9 mouse cellular contexts compared by ENCODE assay signal in the genomic region with DNA sequence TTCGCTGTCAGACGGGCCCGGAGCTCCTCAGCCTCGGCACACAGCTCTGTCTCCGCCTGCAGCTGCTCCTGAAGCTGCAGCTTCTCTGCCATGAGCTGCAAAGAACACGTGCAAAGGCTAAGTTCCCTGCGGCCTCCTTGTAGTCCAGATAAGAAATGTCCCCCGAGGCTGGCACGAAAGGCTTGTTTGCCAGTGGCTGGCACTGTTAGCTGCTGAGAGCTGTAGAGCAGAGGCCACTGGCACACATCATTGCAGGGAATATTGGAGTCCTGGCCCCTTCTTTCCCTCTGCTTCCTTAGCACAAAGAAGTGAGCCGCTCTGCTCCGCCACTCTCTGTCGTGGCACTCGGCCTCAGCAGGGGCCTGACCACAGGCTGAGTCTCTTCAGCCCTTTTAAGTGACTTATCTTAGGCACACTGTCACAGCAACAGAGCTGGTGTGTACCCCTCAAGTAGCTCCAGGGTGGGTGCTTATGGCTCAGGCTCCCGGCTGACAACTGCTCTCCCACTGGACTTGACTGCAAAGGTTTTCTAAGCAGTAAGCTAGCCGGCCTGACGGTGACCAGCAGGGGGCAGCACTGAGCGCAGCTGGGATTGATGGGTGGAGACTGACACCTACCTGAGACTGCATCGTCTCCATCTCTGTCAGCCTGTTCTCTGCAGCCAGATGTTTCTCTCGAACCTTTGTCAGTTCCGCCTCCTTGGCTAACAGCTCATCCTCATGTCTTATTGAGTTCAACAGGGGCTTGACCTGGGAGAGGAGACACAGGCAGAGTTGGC. TPM values are rescaled to one million over a fixed set of nuclear protein-coding genes. Genes with fewer than 3 reads are reported as not detected.
DNase-seq lines count a peak whose midpoint lies in the region; ATAC-seq and TF ChIP-seq lines count a peak whose summit lies in the region.
"Had no signal": no experiment of that assay in that cellular context is flagged by ENCODE, and none has a peak within 500 bp of the region (broad histone marks: within the 10 kb centered on the region; RNA-seq: fewer than 3 reads in every experiment).

No protein-coding gene starts in this region.

- TF ChIP-seq CTCF in forebrain, postnatal 0 days (IDR thresholded peaks at IDR 0.05; ENCODE audit: low read depth) = peak; percentile 99

- peak; percentile 82 for DNase-seq in midbrain, embryonic 10.5 days (ENCODE audit: low spot score)
- peak; percentile 77 for DNase-seq in cerebellum, adult 11 months
- DNase-seq in forebrain, postnatal 0 days = peak; percentile 76
- DNase-seq in induced T-regulatory cell, adult 2 months (ENCODE audit: low read depth) = peak; percentile 90
- peak; percentile 91 for DNase-seq in naive thymus-derived CD4-positive, alpha-beta T cell, adult 2 months (ENCODE audit: low read depth)
- peak; percentile 94 for DNase-seq in testis, postnatal 10 days (ENCODE audit: low spot score)

- 73% methylated on average over 20 of the region's 20 CpGs for WGBS in midbrain, embryonic 10.5 days
- WGBS in midbrain, embryonic 16.5 days = 67% methylated on average over 20 of the region's 20 CpGs
- 72% methylated on average over 20 of the region's 20 CpGs for WGBS in forebrain, postnatal 0 days
- 70% methylated on average over 20 of the region's 20 CpGs for WGBS in limb, embryonic 13.5 days

- no peaks in the 10 kb centered on the region for H3K27me3 ChIP-seq in midbrain, embryonic 10.5 days (ENCODE audit: low read depth, poor library complexity, severe bottlenecking)
- no peaks in the 10 kb centered on the region for H3K27me3 ChIP-seq in midbrain, embryonic 16.5 days (ENCODE audit: control insufficient read depth, insufficient read depth, low read depth, low read length)
- H3K27me3 ChIP-seq in forebrain, postnatal 0 days (ENCODE audit: insufficient read depth, low read length) = no peaks in the 10 kb centered on the region
- H3K27me3 ChIP-seq in limb, embryonic 13.5 days = no peaks in the 10 kb centered on the region
- H3K27me3 ChIP-seq: embryonic facial prominence, embryonic 13.5 days had no signal

- no peak overlapping the region for H3K4me3 ChIP-seq in midbrain, embryonic 10.5 days
- H3K4me3 ChIP-seq in midbrain, embryonic 16.5 days (ENCODE audit: low read depth, low read length) = no peak overlapping the region
- H3K4me3 ChIP-seq in forebrain, postnatal 0 days (ENCODE audit: low read depth, low read length) = no peak overlapping the region
- no peak overlapping the region for H3K4me3 ChIP-seq in limb, embryonic 13.5 days
- H3K4me3 ChIP-seq: embryonic facial prominence, embryonic 13.5 days had no signal

- peaks cover 98% of the 10 kb centered on the region for H3K36me3 ChIP-seq in midbrain, embryonic 10.5 days
- H3K36me3 ChIP-seq in midbrain, embryonic 16.5 days (ENCODE audit: control insufficient read depth, insufficient read depth, low read length) = peaks cover 42% of the 10 kb centered on the region
- H3K36me3 ChIP-seq in forebrain, postnatal 0 days (ENCODE audit: insufficient read depth) = peaks cover 85% of the 10 kb centered on the region
- peaks cover 98% of the 10 kb centered on the region for H3K36me3 ChIP-seq in limb, embryonic 13.5 days

- H3K27ac ChIP-seq in midbrain, embryonic 10.5 days (replicated peaks) = no peak overlapping the region
- no peak overlapping the region for H3K27ac ChIP-seq in midbrain, embryonic 16.5 days (ENCODE audit: low read length)
- H3K27ac ChIP-seq in forebrain, postnatal 0 days (ENCODE audit: low read depth, low read length) = no peak overlapping the region
- H3K27ac ChIP-seq in limb, embryonic 13.5 days = no peak overlapping the region
- H3K27ac ChIP-seq: embryonic facial prominence, embryonic 13.5 days had no signal

- H3K9ac ChIP-seq in midbrain, embryonic 16.5 days (ENCODE audit: low read depth, low read length) = no peak overlapping the region
- H3K9ac ChIP-seq in forebrain, postnatal 0 days = no peak overlapping the region
- no peak overlapping the region for H3K9ac ChIP-seq in limb, embryonic 13.5 days
- H3K9ac ChIP-seq: embryonic facial prominence, embryonic 13.5 days had no signal

- H3K4me1 ChIP-seq in midbrain, embryonic 10.5 days = no peaks in the 10 kb centered on the region
- H3K4me1 ChIP-seq in midbrain, embryonic 16.5 days (ENCODE audit: control insufficient read depth, insufficient read depth, low read length) = no peaks in the 10 kb centered on the region
- no peaks in the 10 kb centered on the region for H3K4me1 ChIP-seq in forebrain, postnatal 0 days (ENCODE audit: insufficient read depth)
- no peaks in the 10 kb centered on the region for H3K4me1 ChIP-seq in limb, embryonic 13.5 days
- H3K4me1 ChIP-seq: embryonic facial prominence, embryonic 13.5 days had no signal

- no peaks in the 10 kb centered on the region for H3K9me3 ChIP-seq in midbrain, embryonic 10.5 days (replicated peaks)
- no peaks in the 10 kb centered on the region for H3K9me3 ChIP-seq in midbrain, embryonic 16.5 days (replicated peaks; ENCODE audit: control insufficient read depth, low read length, poor library complexity, severe bottlenecking)
- no peaks in the 10 kb centered on the region for H3K9me3 ChIP-seq in forebrain, postnatal 0 days (ENCODE audit: low read length)
- no peaks in the 10 kb centered on the region for H3K9me3 ChIP-seq in limb, embryonic 13.5 days
- H3K9me3 ChIP-seq: embryonic facial prominence, embryonic 13.5 days had no signal

- no peak for ATAC-seq in midbrain, embryonic 16.5 days
- ATAC-seq in forebrain, postnatal 0 days = peak; percentile 54
- peak; percentile 58 for ATAC-seq in limb, embryonic 13.5 days (ENCODE audit: low FRiP score, low read depth)

- no peak overlapping the region for H3K4me2 ChIP-seq in midbrain, embryonic 16.5 days (ENCODE audit: low read length)
- H3K4me2 ChIP-seq in forebrain, postnatal 0 days (ENCODE audit: low read depth) = no peak overlapping the region
- H3K4me2 ChIP-seq in limb, embryonic 13.5 days (replicated peaks) = no peak overlapping the region
- H3K4me2 ChIP-seq: embryonic facial prominence, embryonic 13.5 days had no signal

RNA-seq across cellular contexts. Expression of a gene that starts 18.6 kb away (rescaled TPM):
- polyA plus RNA-seq in midbrain, embryonic 10.5 days (2016; fragmentation: Nextera tagmentation; extraction: Ambion mirVana) = 0.07 and 0.12 TPM in 2 replicates
- 0.11 and 0.27 TPM in 2 replicates for polyA plus RNA-seq in midbrain, embryonic 16.5 days (2015; fragmentation: Nextera tagmentation; extraction: Ambion mirVana)
- 0.08 and 2.0 TPM in 2 replicates for total RNA-seq in forebrain, postnatal 0 days (2014; rRNA removed)
- 0.36 and 0.44 TPM in 2 replicates for polyA plus RNA-seq in forebrain, postnatal 0 days (2015; fragmentation: Nextera tagmentation; extraction: Ambion mirVana)
- polyA plus RNA-seq in limb, embryonic 13.5 days (2015; fragmentation: Nextera tagmentation; extraction: Ambion mirVana) = 0.18 TPM in 1 of 2 replicates, not detected in the other

RNA-seq across cellular contexts. Expression of a gene that starts 46.5 kb away (rescaled TPM):
- not detected in 2 replicates for polyA plus RNA-seq in midbrain, embryonic 10.5 days (2016; fragmentation: Nextera tagmentation; extraction: Ambion mirVana)
- not detected in 2 replicates for polyA plus RNA-seq in midbrain, embryonic 16.5 days (2015; fragmentation: Nextera tagmentation; extraction: Ambion mirVana)
- total RNA-seq in forebrain, postnatal 0 days (2014; rRNA removed) = not detected in 2 replicates
- 0.16 TPM in 1 of 2 replicates, not detected in the other for polyA plus RNA-seq in forebrain, postnatal 0 days (2015; fragmentation: Nextera tagmentation; extraction: Ambion mirVana)
- not detected in 2 replicates for polyA plus RNA-seq in limb, embryonic 13.5 days (2015; fragmentation: Nextera tagmentation; extraction: Ambion mirVana)
- polyA plus RNA-seq: embryonic facial prominence, embryonic 13.5 days had no signal
